Mouse (Mus musculus) brain, embryonic 14.5 days (tissue): ENCODE results near the gene Tmem104.

Experiments used
- CTCF ChIP-seq: fragments of 200-500 bp; IDR thresholded peaks from 2 replicates; pipeline ENCODE4 v1.5.1; 2012; ENCODE audit warnings: inconsistent platforms, mild to moderate bottlenecking, moderate library complexity, borderline replicate concordance; ENCODE audit not compliant: insufficient read depth, insufficient read length; ENCODE audit errors: extremely low read depth
- POLR2A ChIP-seq: fragments of 200-500 bp; IDR thresholded peaks from 2 replicates; pipeline ENCODE4 v1.6.1; 2012; ENCODE audit warnings: mild to moderate bottlenecking, inconsistent platforms, borderline replicate concordance; ENCODE audit not compliant: poor library complexity, insufficient read depth, insufficient read length, severe bottlenecking; ENCODE audit errors: extremely low read depth

GRCm38 (mm10) chr11:115208776-115209732 is 21.8 kb downstream of the Tmem104 start:
- TF ChIP-seq POLR2A (no peak), CTCF (no peak)
